Mouse (Mus musculus) heart, postnatal 0 days (tissue): ENCODE results near the gene Gm45021.

Experiments
- CTCF ChIP-seq: IDR thresholded peaks from 2 replicates; pipeline ENCODE4 v1.5.1; 2016; ENCODE audit warnings: antibody characterized with exemption, control low read depth, low read depth
- EP300 ChIP-seq: IDR thresholded peaks from 2 replicates; pipeline ENCODE4 v1.6.1; 2016; ENCODE audit warnings: antibody characterized with exemption, low read depth

GRCm38 (mm10) chr6:48591871-48592270, 2.5 kb downstream of the Gm45021 start:
- no peak for TF ChIP-seq CTCF
- TF ChIP-seq EP300: no peak
